Comparison of ENCODE assay signal across 21 mouse cellular contexts in genomic region chr8:79190071-79190470, GRCm38 (mm10). TPM values are rescaled to one million over a fixed set of nuclear protein-coding genes. Genes with fewer than 3 reads are reported as not detected.
DNase-seq lines count a peak whose midpoint lies in the region; ATAC-seq and TF ChIP-seq lines count a peak whose summit lies in the region.
"Had no signal": no experiment of that assay in that cellular context is flagged by ENCODE, and none has a peak within 500 bp of the region (broad histone marks: within the 10 kb centered on the region; RNA-seq: fewer than 3 reads in every experiment).

No protein-coding gene starts in this region.

- no peak overlapping the region for H3K4me2 ChIP-seq in heart, embryonic 11.5 days
- H3K4me2 ChIP-seq: embryonic facial prominence, embryonic 13.5 days; heart, embryonic 12.5 days; hindbrain, embryonic 14.5 days; intestine, embryonic 15.5 days had no signal

- no peak overlapping the region for H3K27ac ChIP-seq in ES-E14 (ENCODE audit: insufficient read depth, low read depth, low read length, poor library complexity, severe bottlenecking)
- no peak overlapping the region for H3K27ac ChIP-seq in heart, adult 2 months
- H3K27ac ChIP-seq in heart, embryonic 11.5 days (ENCODE audit: low read depth, low read length), result no peak overlapping the region
- H3K27ac ChIP-seq: embryonic facial prominence, embryonic 13.5 days; hindbrain, embryonic 10.5 days; hindbrain, embryonic 14.5 days; intestine, embryonic 15.5 days had no signal

- H3K36me3 ChIP-seq in E14TG2a.4 (ENCODE audit: insufficient read depth, low read length), result peaks cover 49% of the 10 kb centered on the region
- H3K36me3 ChIP-seq in ES-E14 (ENCODE audit: control insufficient read depth, insufficient read depth, low read length, poor library complexity, severe bottlenecking), result peaks cover 19% of the 10 kb centered on the region; the same call in 1 of the 2 replicates
- no peaks in the 10 kb centered on the region for H3K36me3 ChIP-seq in heart, adult 2 months (ENCODE audit: control insufficient read depth, insufficient read depth, low read length)
- peaks cover 25% of the 10 kb centered on the region for H3K36me3 ChIP-seq in heart, embryonic 11.5 days (ENCODE audit: control insufficient read depth, insufficient read depth, low read length)

- no peak for TF ChIP-seq POLR2A in heart, adult 2 months (IDR thresholded peaks at IDR 0.05; ENCODE audit: insufficient read depth, low read depth, low read length)

- no peak for ATAC-seq in heart, embryonic 11.5 days (replicated peaks; ENCODE audit: insufficient number of reproducible peaks, low FRiP score, low TSS enrichment)
- ATAC-seq: forebrain, embryonic 14.5 days; intestine, embryonic 15.5 days had no signal

- H3K79me2 ChIP-seq in heart, adult 2 months (replicated peaks; ENCODE audit: control insufficient read depth, insufficient read depth, low read length), result no peaks in the 10 kb centered on the region

- H3K4me1 ChIP-seq in E14TG2a.4 (replicated peaks; ENCODE audit: low read depth, low read length), result peaks cover 24% of the 10 kb centered on the region
- H3K4me1 ChIP-seq in ES-E14 (ENCODE audit: control insufficient read depth in 2 of 2, insufficient read depth in 2 of 2, low read length in 2 of 2, poor library complexity in 1 of 2), result peaks cover 2 to 6% of the 10 kb centered on the region in 2 experiments; a peak in 1 of 4 replicates
- no peaks in the 10 kb centered on the region for H3K4me1 ChIP-seq in heart, adult 2 months (ENCODE audit: control insufficient read depth, insufficient read depth, low read length)
- peaks cover 6% of the 10 kb centered on the region; the same call in 1 of the 2 replicates for H3K4me1 ChIP-seq in heart, embryonic 11.5 days (ENCODE audit: control insufficient read depth, insufficient read depth, low read length)
- H3K4me1 ChIP-seq: embryonic facial prominence, embryonic 13.5 days; hindbrain, embryonic 10.5 days had no signal

- no peaks in the 10 kb centered on the region for H3K27me3 ChIP-seq in E14TG2a.4 (ENCODE audit: insufficient read depth, low read length)
- H3K27me3 ChIP-seq in heart, adult 2 months (ENCODE audit: control insufficient read depth, insufficient read depth, low read length), result no peaks in the 10 kb centered on the region
- no peaks in the 10 kb centered on the region for H3K27me3 ChIP-seq in heart, embryonic 11.5 days (ENCODE audit: control insufficient read depth, insufficient read depth, low read length)
- H3K27me3 ChIP-seq: embryonic facial prominence, embryonic 13.5 days; heart, embryonic 12.5 days; intestine, embryonic 15.5 days had no signal

- peak overlapping the region; percentile 65 for H3K4me3 ChIP-seq in E14TG2a.4 (replicated peaks; ENCODE audit: low read length)
- peak overlapping the region; percentile 36 to 37; a peak in 2 of 4 replicates for H3K4me3 ChIP-seq in ES-E14 (ENCODE audit: insufficient read depth in 1 of 2, low read depth in 1 of 2, low read length in 2 of 2, poor library complexity in 1 of 2, severe bottlenecking in 1 of 2)
- no peak overlapping the region for H3K4me3 ChIP-seq in heart, adult 2 months
- no peak overlapping the region for H3K4me3 ChIP-seq in heart, embryonic 11.5 days (ENCODE audit: low read depth, low read length)
- H3K4me3 ChIP-seq: embryonic facial prominence, embryonic 13.5 days; heart, embryonic 12.5 days; hindbrain, embryonic 10.5 days; intestine, embryonic 15.5 days had no signal

- TF ChIP-seq CTCF in E14TG2a.4 (conservative IDR thresholded peaks at IDR 0.05; ENCODE audit: low read length), result no peak
- TF ChIP-seq CTCF in heart, adult 2 months (IDR thresholded peaks at IDR 0.05), result no peak

- in situ Hi-C loops in ES-E14 (cut with MboI; ENCODE audit: low sequenced_read_pairs in 2 of 2, unreplicated experiment in 2 of 2), result no loop called here

- H3K9me3 ChIP-seq in E14TG2a.4 (ENCODE audit: low read length) (no peaks in the 10 kb centered on the region), ES-E14 (ENCODE audit: control insufficient read depth, insufficient read depth, low read depth, low read length) (no peaks in the 10 kb centered on the region)
- H3K9me3 ChIP-seq in heart, embryonic 11.5 days (replicated peaks; ENCODE audit: control insufficient read depth, low read length), result no peaks in the 10 kb centered on the region
- H3K9me3 ChIP-seq: embryonic facial prominence, embryonic 13.5 days; heart, embryonic 12.5 days; hindbrain, embryonic 10.5 days; intestine, embryonic 15.5 days had no signal

- WGBS in heart, adult 2 months, result 93% methylated on average over 10 of the region's 10 CpGs
- 89% methylated on average over 9 of the region's 10 CpGs for WGBS in heart, embryonic 11.5 days (ENCODE audit: insufficient replicate concordance)

- H3K9ac ChIP-seq in ES-E14 (ENCODE audit: insufficient read depth, low read depth, low read length, poor library complexity, severe bottlenecking), result no peak overlapping the region; the same call in 1 of the 2 replicates
- H3K9ac ChIP-seq in heart, adult 2 months (ENCODE audit: low read depth, low read length), result no peak overlapping the region
- H3K9ac ChIP-seq in heart, embryonic 11.5 days (ENCODE audit: low read depth, low read length), result no peak overlapping the region
- H3K9ac ChIP-seq: embryonic facial prominence, embryonic 13.5 days; heart, embryonic 12.5 days; hindbrain, embryonic 14.5 days; intestine, embryonic 15.5 days had no signal

- no peak for TF ChIP-seq EP300 in heart, adult 2 months (IDR thresholded peaks at IDR 0.05; ENCODE audit: insufficient read depth, low read depth, low read length)

- DNase-seq in ES-E14 (ENCODE audit: low read depth, low spot score), result no peak
- peak; percentile 29 for DNase-seq in adrenal gland, adult 8-10 months
- peak; percentile 32 to 50 for DNase-seq in adrenal gland, postnatal 36 days
- DNase-seq in heart, adult 2 months, result no peak
- DNase-seq: cerebellum, adult 18-20 months; cerebellum, adult 9-11 months; cerebellum, postnatal 36 days; gastrocnemius, postnatal 36 days; kidney, adult 18-20 months had no signal

- intact Hi-C loops in heart, adult 2 months (cut with DNase I), result no loop called here

TF ChIP-seq in ES-E14, 5 proteins besides CTCF, POLR2A, EP300 and RAD21:
- TF ChIP-seq CHD2 (IDR thresholded peaks at IDR 0.05; ENCODE audit: low read depth, low read length) (no peak), HCFC1 (IDR thresholded peaks at IDR 0.05; ENCODE audit: borderline replicate concordance, insufficient read depth, low read length) (no peak), ZC3H11A (IDR thresholded peaks at IDR 0.05; ENCODE audit: borderline replicate concordance, low read depth, low read length) (no peak), ZNF384 (IDR thresholded peaks at IDR 0.05; ENCODE audit: low read depth, low read length) (no peak)
TF ChIP-seq in ES-E14: peak in this region for 0.

RNA-seq across cellular contexts. Expression of gene 1700011L22Rik, which starts 58.3 kb away (rescaled TPM):
- not detected in 2 replicates for total RNA-seq in ES-E14 (2012; rRNA removed)
- total RNA-seq in adrenal gland, adult 8-10 months (2022), result under 1 TPM in 2 of 4 experiments, not detected in 2; 0.40 to 0.49 TPM
- total RNA-seq in adrenal gland, postnatal 36 days (2021), result not detected
- total RNA-seq in heart, adult 2 months (2021), result not detected
- 0.88 TPM in 1 of 2 replicates, not detected in the other for polyA plus RNA-seq in heart, adult 2 months (2012; rRNA removed)
- not detected in 2 replicates for polyA plus RNA-seq in heart, embryonic 11.5 days (2014; fragmentation: Nextera tagmentation; extraction: Ambion mirVana)
- total RNA-seq: gastrocnemius, adult 8-10 months; gastrocnemius, postnatal 36 days; heart, postnatal 25 days; MEL had no signal
- polyA plus RNA-seq: embryonic facial prominence, embryonic 13.5 days; forebrain, embryonic 14.5 days; heart, embryonic 12.5 days; heart, embryonic 16.5 days; hindbrain, embryonic 10.5 days; hindbrain, embryonic 14.5 days; intestine, embryonic 15.5 days had no signal

Comparison
In these comparisons a context has a peak if more than half of its experiments do, and no peak if none do; other contexts are left out.
1. H3K4me3 ChIP-seq: peak in E14TG2a.4 (single experiment) and ES-E14 (2 of 2); none in heart, adult 2 months (single experiment) and heart, embryonic 11.5 days (single experiment).
2. DNase-seq: peak in adrenal gland, adult 8-10 months (single experiment) and adrenal gland, postnatal 36 days (2 of 2); none in ES-E14 (single experiment) and heart, adult 2 months (0 of 2).